Mouse (Mus musculus) inflammation-experienced regulatory T-cells, adult 16 weeks (primary cell): ENCODE results near the gene Trappc6a. TPM values are rescaled to one million over a fixed set of nuclear protein-coding genes. Genes with fewer than 3 reads are reported as not detected.

ENCODE experiments used
- polyA plus RNA-seq: library from polyadenylated mRNA; unstranded; fragments of 100-300 nt; shearing (Covaris generic); gene quantifications from one replicate; pipeline ENCODE4 v1.2.1, GENCODE M21; 2017

The Trappc6a gene
- 106 TPM for polyA plus RNA-seq

GRCm38 (mm10) chr7:19508150-19508923 lies at the start of gene Trappc6a, which contains the start of gene Bloc1s3:
Trappc6a (plus strand) TSS chr7:19508395.
Bloc1s3 (minus strand) TSS chr7:19508367.

GRCm38 (mm10) chr7:19458591-19459111 lies 49.5 kb upstream of the Trappc6a start, which contains the start of gene Mark4:
Mark4 (minus strand) TSS chr7:19458821.

GRCm38 (mm10) chr7:19462884-19463381 lies 45.3 kb upstream of the Trappc6a start, which contains the start of gene Exoc3l2:
Exoc3l2 (plus strand) TSS chr7:19463331.

GRCm38 (mm10) chr7:19517652-19518365 lies 9.6 kb downstream of the Trappc6a start, which contains the start of gene Nkpd1:
Nkpd1 (plus strand) TSS chr7:19517838.

GRCm38 (mm10) chr7:19562643-19563410 lies 54.6 kb downstream of the Trappc6a start, which contains the start of gene Ppp1r37:
Ppp1r37 (minus strand) TSS chr7:19563076.

Other genes with a start within 250 kb of the Trappc6a start
- gene Vasp, start 236.6 kb upstream of the Trappc6a start, polyA plus RNA-seq: 290 TPM
- gene Ppm1n, start 228.3 kb upstream of the Trappc6a start, polyA plus RNA-seq: 3.4 TPM
- not detected for gene Rtn2, start 225.8 kb upstream of the Trappc6a start, polyA plus RNA-seq
- 0.62 TPM for gene Fosb, start 198.3 kb upstream of the Trappc6a start, polyA plus RNA-seq
- gene Ercc1, start 163.6 kb upstream of the Trappc6a start, polyA plus RNA-seq: 98.2 TPM
- gene Cd3eap, start 148.9 kb upstream of the Trappc6a start, polyA plus RNA-seq: 13.1 TPM
- gene Ppp1r13l, start 148.6 kb upstream of the Trappc6a start, polyA plus RNA-seq: 0.45 TPM
- 11.8 TPM for gene Ercc2, start 126.4 kb upstream of the Trappc6a start, polyA plus RNA-seq
- 19.1 TPM for gene Klc3, start 104.3 kb upstream of the Trappc6a start, polyA plus RNA-seq
- gene Ckm, start 103.6 kb upstream of the Trappc6a start, polyA plus RNA-seq: not detected
- gene Mark4, start 49.6 kb upstream of the Trappc6a start, polyA plus RNA-seq: 2.1 TPM
- gene Exoc3l2, start 45.1 kb upstream of the Trappc6a start, polyA plus RNA-seq: not detected
- gene Bloc1s3, start within 50 bp of the Trappc6a start, polyA plus RNA-seq: 0.56 TPM
- not detected for gene Nkpd1, start 9.4 kb downstream of the Trappc6a start, polyA plus RNA-seq
- 5.9 TPM for gene Ppp1r37, start 54.7 kb downstream of the Trappc6a start, polyA plus RNA-seq
- gene Zfp296, start 68.9 kb downstream of the Trappc6a start, polyA plus RNA-seq: 2.6 TPM
- gene Gemin7, start 69.2 kb downstream of the Trappc6a start, polyA plus RNA-seq: 100 TPM
- 16.8 TPM for gene Clasrp, start 96.1 kb downstream of the Trappc6a start, polyA plus RNA-seq
- gene Relb, start 121.0 kb downstream of the Trappc6a start, polyA plus RNA-seq: 32.5 TPM
- gene Clptm1, start 156.6 kb downstream of the Trappc6a start, polyA plus RNA-seq: 186 TPM
- gene Apoc2, start 169.5 kb downstream of the Trappc6a start, polyA plus RNA-seq: not detected
- gene Gm44805, start 173.0 kb downstream of the Trappc6a start, polyA plus RNA-seq: not detected
- not detected for gene Apoc4, start 173.1 kb downstream of the Trappc6a start, polyA plus RNA-seq
- 2.0 TPM for gene Apoc1, start 184.3 kb downstream of the Trappc6a start, polyA plus RNA-seq
- 35.2 TPM for gene Apoe, start 190.8 kb downstream of the Trappc6a start, polyA plus RNA-seq
- gene Tomm40, start 207.0 kb downstream of the Trappc6a start, polyA plus RNA-seq: 22.8 TPM
- 1.6 TPM for gene Nectin2, start 242.1 kb downstream of the Trappc6a start, polyA plus RNA-seq